Mouse (Mus musculus) hindbrain, postnatal 0 days (tissue): Measurements from ENCODE around the gene Phf5a. TPM values are rescaled to one million over a fixed set of nuclear protein-coding genes. Genes with fewer than 3 reads are reported as not detected.
"Not testable (repeated sequence)": the region's sequence is repeated elsewhere in the genome, so short reads cannot be mapped to it uniquely, and the experiment has no call there.

ENCODE experiments used
- ATAC-seq: fragments of 200-750 bp; cut with Nextera tagmentation; 2 replicates; pipeline ENCODE4 v1.8.0; 2017; ENCODE audit warnings: mild to moderate bottlenecking, moderate TSS enrichment, moderate library complexity
- DNase-seq: peaks from one replicate; pipeline ENCODE4 v3.0.0-alpha.2; 2015; ENCODE audit warnings: low spot score
- H3K27ac ChIP-seq: fragments of 300-500 bp; sonication (generic); 2 replicates; pipeline ENCODE4 v1.5.1; 2014; ENCODE audit warnings: mild to moderate bottlenecking
- H3K27me3 ChIP-seq: fragments of 300-500 bp; sonication (generic); 2 replicates; pipeline ENCODE4 v1.6.1; 2014; ENCODE audit warnings: low read length, mixed read lengths; ENCODE audit not compliant: insufficient read depth
- H3K36me3 ChIP-seq: fragments of 300-500 bp; sonication (generic); 2 replicates; pipeline ENCODE4 v1.6.1; 2014; ENCODE audit warnings: low read length, mixed read lengths; ENCODE audit not compliant: insufficient read depth
- H3K4me1 ChIP-seq: fragments of 300-500 bp; sonication (generic); 2 replicates; pipeline ENCODE4 v1.6.1; 2014; ENCODE audit warnings: antibody characterized with exemption, low read length, mixed read lengths; ENCODE audit not compliant: insufficient read depth
- H3K4me2 ChIP-seq: fragments of 300-500 bp; sonication (generic); 2 replicates; pipeline ENCODE4 v1.6.1; 2014; ENCODE audit warnings: low read depth, mild to moderate bottlenecking, low read length, moderate library complexity, mixed read lengths
- H3K4me3 ChIP-seq: fragments of 300-500 bp; sonication (generic); 2 replicates; pipeline ENCODE4 v1.5.1; 2014; ENCODE audit warnings: low read length
- H3K9ac ChIP-seq: fragments of 300-500 bp; sonication (generic); replicated peaks from 2 replicates; pipeline ENCODE4 v1.6.1; 2014; ENCODE audit warnings: mild to moderate bottlenecking, low read length, moderate library complexity, mixed read lengths
- H3K9me3 ChIP-seq: fragments of 300-500 bp; sonication (generic); 2 replicates; pipeline ENCODE4 v1.6.1; 2016; ENCODE audit warnings: low read length, mixed read lengths
- CTCF ChIP-seq: IDR thresholded peaks from 2 replicates; pipeline ENCODE4 v1.5.1; 2016; ENCODE audit warnings: antibody characterized with exemption, control low read depth, low read depth
- WGBS: fragments of 180-500 bp; shearing (Covaris S2); extraction: QIAGEN DNeasy Blood & Tissue Kit; methylation state at CpG from one replicate; pipeline ENCODE4 v1.1.7; 2014; 5-methylcytosine and 5-hydroxymethylcytosine counted together
- polyA plus RNA-seq: library from polyadenylated mRNA; unstranded; fragments of >200 nt; fragmentation: Nextera tagmentation; extraction: Ambion mirVana; gene quantifications from 2 replicates; pipeline ENCODE4 v1.2.1, GENCODE M21; 2015
- total RNA-seq: library from RNA; depleted of rRNA; stranded (reverse); fragments of >200 nt; gene quantifications from 2 replicates; pipeline ENCODE4 v1.2.3, GENCODE M21; 2014

The Phf5a gene
- total and polyA plus RNA-seq, 2 experiments from 2014 or later: 29.7 to 110 TPM

DNA sequence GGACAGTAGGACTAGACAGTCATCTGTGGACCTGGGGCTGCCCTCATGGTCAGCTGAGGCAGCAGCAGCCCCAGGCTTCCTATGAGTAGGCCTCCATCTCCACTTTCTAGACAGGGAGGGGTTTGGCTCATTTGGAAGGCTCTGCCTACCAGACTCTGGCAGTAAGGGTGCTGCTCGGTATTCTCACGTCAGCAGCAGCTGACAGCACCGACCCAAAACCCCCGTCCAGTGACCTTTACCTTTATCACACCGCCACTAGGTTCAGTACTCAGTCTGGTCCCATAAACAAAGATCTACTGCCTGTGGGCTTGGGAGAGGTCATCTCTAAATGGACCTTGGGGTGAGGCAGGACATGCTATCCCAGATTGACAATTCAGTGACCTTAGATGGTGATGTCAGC lies 44.0 kb upstream of the Phf5a start:
- no peak for ATAC-seq
- H3K36me3 ChIP-seq: peaks cover 62% of the 10 kb centered on the region

DNA sequence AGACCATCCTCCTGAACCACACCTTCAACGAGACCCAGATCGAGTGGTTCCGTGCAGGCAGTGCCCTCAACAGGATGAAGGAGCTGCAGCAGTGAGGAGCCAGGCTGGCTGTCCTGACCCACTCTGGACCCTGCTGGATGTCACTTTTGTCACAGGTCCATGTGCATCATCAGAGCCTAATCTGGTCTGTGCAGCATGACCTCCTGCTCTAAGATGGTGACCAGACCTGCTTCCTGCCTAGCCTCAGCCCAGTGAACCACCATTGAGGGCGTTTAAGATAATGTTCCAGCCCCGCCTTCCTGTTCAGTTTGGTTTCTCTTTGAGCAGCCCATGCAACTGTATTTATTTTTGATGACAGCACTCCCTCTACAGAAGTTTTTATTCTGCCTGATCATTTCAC lies 43.0 kb upstream of the Phf5a start:
- 87% methylated on average over 5 of the region's 5 CpGs for WGBS
- ATAC-seq (no peak), DNase-seq (no peak)
- Histone ChIP-seq H3K27me3 (no peaks in the 10 kb centered on the region), H3K4me2 (no peak overlapping the region), H3K27ac (no peak overlapping the region), H3K4me1 (0 out of 2 replicates have a peak, but pooled peaks cover 3% of the 10 kb centered on the region), H3K36me3 (peaks cover 70% of the 10 kb centered on the region), H3K9ac (no peak overlapping the region), H3K4me3 (no peak overlapping the region), H3K9me3 (no peaks in the 10 kb centered on the region)
- TF ChIP-seq CTCF: no peak

More for the DNA sequence above, 44.0 kb upstream of the Phf5a start:
- Histone ChIP-seq H3K9ac (no peak overlapping the region), H3K9me3 (no peaks in the 10 kb centered on the region), H3K4me1 (0 out of 2 replicates have a peak, but pooled peaks cover 3% of the 10 kb centered on the region), H3K4me3 (no peak overlapping the region), H3K4me2 (no peak overlapping the region), H3K27ac (no peak overlapping the region), H3K27me3 (no peaks in the 10 kb centered on the region)
- WGBS: 85% methylated on average over 5 of the region's 5 CpGs
- no peak for TF ChIP-seq CTCF
- DNase-seq: no peak

GRCm38 (mm10) chr15:81912498-81912897 lies 40.8 kb upstream of the Phf5a start:
- WGBS: 77% methylated on average over 2 of the region's 2 CpGs
- H3K27me3 ChIP-seq: no peaks in the 10 kb centered on the region
- no peak overlapping the region for H3K4me2 ChIP-seq
- H3K36me3 ChIP-seq: peaks cover 88% of the 10 kb centered on the region
- DNase-seq: no peak
- H3K27ac ChIP-seq: no peak overlapping the region
- no peak for ATAC-seq
- H3K4me1 ChIP-seq: no peaks in the 10 kb centered on the region
- H3K9ac ChIP-seq: no peak overlapping the region
- no peak overlapping the region for H3K4me3 ChIP-seq
- H3K9me3 ChIP-seq: no peaks in the 10 kb centered on the region
- TF ChIP-seq CTCF: no peak

DNA sequence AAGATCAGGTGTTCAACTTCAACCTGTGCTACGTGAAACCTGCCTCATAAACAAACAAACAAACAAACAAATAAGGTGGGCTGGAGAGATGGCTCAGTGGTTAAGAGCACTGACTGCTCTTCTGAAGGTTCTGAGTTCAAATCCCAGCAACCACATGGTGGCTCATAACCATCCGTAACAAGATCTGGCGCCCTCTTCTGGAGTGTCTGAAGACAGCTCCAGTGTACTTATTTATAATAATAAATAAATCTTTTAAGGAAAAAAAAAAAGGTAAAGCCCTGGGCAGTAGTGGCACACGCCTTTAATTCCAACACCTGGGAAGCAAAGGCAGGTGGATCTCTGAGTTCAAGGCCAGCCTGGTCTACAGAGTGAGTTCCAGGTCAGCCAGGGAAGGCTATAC lies 37.1 kb upstream of the Phf5a start:
- peak; percentile 18; the same call in 1 of the 2 replicates for TF ChIP-seq CTCF
- H3K27me3 ChIP-seq, H3K4me1 ChIP-seq, H3K4me3 ChIP-seq, H3K27ac ChIP-seq, ATAC-seq, H3K9me3 ChIP-seq, H3K9ac ChIP-seq, DNase-seq, H3K4me2 ChIP-seq: not testable (repeated sequence)
- peaks cover 82% of the 10 kb centered on the region for H3K36me3 ChIP-seq
- 86% methylated on average over 4 of the region's 4 CpGs for WGBS

- Histone ChIP-seq H3K36me3 (peaks cover 80% of the 10 kb centered on the region), H3K9me3 (no peaks in the 10 kb centered on the region), H3K4me1 (no peaks in the 10 kb centered on the region), H3K27me3 (no peaks in the 10 kb centered on the region), H3K27ac (no peak overlapping the region), H3K4me3 (no peak overlapping the region), H3K4me2 (no peak overlapping the region), H3K9ac (no peak overlapping the region)
- 89% methylated on average over 8 of the region's 8 CpGs for WGBS
- DNase-seq: no peak
- no peak for TF ChIP-seq CTCF
- ATAC-seq: no peak
These were observed 36.2 kb upstream of the Phf5a start for GRCm38 (mm10) chr15:81907953-81908352.

DNA sequence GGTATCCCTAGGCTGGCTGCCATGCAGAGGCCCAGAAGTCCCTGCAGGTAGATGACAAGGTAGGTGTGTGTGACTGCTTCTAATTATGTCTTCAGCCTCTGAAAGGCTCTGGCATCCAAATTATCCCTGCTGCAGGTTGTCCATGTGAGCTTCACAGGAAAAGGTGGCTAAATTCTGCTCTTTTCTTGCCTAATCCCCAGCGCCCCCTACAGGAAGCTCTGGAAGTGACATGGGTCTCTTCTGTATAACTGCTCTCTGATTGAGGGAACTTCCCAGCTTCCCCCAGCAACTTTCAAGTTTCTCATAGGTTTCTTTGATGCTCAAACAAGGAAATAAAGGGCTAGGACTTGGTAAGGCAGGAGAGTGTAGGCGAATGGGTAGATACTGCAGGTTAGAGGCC lies 33.2 kb upstream of the Phf5a start:
- peak; percentile 57; the same call in 1 of the 2 replicates for ATAC-seq
- Histone ChIP-seq H3K4me2 (no peak overlapping the region), H3K4me1 (no peaks in the 10 kb centered on the region), H3K36me3 (peaks cover 70% of the 10 kb centered on the region), H3K27me3 (no peaks in the 10 kb centered on the region), H3K9ac (no peak overlapping the region), H3K9me3 (no peaks in the 10 kb centered on the region), H3K27ac (no peak overlapping the region), H3K4me3 (no peak overlapping the region)
- peak; percentile 84 for DNase-seq
- WGBS: 31% methylated on average over 2 of the region's 2 CpGs
- TF ChIP-seq CTCF: peak; percentile 84

DNA sequence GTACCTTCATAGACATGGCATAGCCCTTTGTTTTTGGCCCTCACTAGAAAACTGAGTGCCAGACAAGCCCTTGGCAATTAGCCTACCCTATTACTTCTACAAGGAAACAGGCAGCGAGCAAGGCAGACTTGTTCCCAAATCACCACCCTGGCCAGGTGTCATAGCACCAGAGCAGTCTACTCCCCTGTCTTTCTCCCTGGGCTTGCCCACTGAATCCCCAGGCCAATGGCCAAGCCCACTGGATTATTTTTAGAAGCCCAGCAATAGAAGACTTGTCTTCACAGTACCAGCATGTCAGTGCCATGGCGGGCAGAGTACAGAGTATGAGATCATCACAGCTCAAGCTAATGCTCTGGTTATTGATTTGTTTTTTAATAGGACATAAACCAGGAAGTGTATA lies 27.0 kb upstream of the Phf5a start:
- ATAC-seq: no peak
- H3K27ac ChIP-seq: no peak overlapping the region
- TF ChIP-seq CTCF: no peak
- no peaks in the 10 kb centered on the region for H3K4me1 ChIP-seq
- no peak overlapping the region for H3K4me3 ChIP-seq
- no peak overlapping the region for H3K4me2 ChIP-seq
- H3K9ac ChIP-seq: no peak overlapping the region
- DNase-seq: no peak
- H3K36me3 ChIP-seq: peaks cover 35% of the 10 kb centered on the region
- no peaks in the 10 kb centered on the region for H3K9me3 ChIP-seq
- no peaks in the 10 kb centered on the region for H3K27me3 ChIP-seq
- 74% methylated on average over 2 of the region's 2 CpGs for WGBS
